Mouse (Mus musculus): ENCODE results near the gene Ppp6r1. TPM values are rescaled to one million over a fixed set of nuclear protein-coding genes. Genes with fewer than 3 reads are reported as not detected.

Ppp6r1 gene
- total RNA-seq (2021) = 10 to 100 TPM; 69.2 to 70.4 TPM
- long read RNA-seq, experiment 1, transcript Ppp6r1-201 (24 exons, 3,862 nt) = major isoform, 34 of 51 reads
- long read RNA-seq, experiment 1, partial matches to known transcripts = 4 of 51 reads
- long read RNA-seq, experiment 1, other reads (novel, unspliced or antisense) = 13 of 51 reads
- long read RNA-seq, experiment 2, transcript Ppp6r1-201 (24 exons, 3,862 nt) = major isoform, 14 of 20 reads
- long read RNA-seq, experiment 2, partial matches to known transcripts = 5 of 20 reads
- long read RNA-seq, experiment 2, other reads (novel, unspliced or antisense) = 1 of 20 reads

DNA sequence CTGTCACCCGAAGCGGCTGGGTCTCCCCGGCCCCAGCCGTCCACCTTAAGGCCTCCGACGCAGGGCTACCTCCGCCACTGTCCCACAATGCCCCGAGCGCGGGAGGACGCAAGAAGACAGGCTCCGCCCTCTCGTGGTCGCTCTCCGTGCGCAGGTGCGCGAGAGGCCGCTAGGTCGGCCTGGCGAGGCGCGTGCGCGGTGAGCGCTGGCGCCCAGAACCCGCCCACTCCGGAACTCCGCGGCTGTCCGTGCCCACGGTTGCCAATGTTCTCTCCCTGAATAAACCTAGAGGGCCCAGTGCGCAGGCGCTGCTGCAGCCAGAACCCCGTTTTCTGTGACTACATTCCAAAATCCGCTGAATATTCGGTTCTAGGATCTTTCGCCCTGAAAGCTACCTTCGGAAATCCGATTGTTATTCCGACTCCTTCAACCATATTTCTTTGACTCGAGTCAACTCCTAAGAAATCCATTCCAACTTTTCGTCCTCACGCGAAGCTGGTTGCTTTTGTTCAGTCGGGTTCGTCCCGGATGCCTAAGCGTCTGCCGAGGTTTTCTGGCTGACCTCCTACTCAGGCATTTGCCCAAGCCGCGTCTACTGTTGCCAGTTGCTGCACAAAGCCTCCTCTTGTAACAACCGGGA is at the start of gene Ppp6r1:
Ppp6r1 (minus strand) TSS at position 108 of the 640 bp plus-strand sequence.
- peak; percentile 96 to 99 for DNase-seq

DNA sequence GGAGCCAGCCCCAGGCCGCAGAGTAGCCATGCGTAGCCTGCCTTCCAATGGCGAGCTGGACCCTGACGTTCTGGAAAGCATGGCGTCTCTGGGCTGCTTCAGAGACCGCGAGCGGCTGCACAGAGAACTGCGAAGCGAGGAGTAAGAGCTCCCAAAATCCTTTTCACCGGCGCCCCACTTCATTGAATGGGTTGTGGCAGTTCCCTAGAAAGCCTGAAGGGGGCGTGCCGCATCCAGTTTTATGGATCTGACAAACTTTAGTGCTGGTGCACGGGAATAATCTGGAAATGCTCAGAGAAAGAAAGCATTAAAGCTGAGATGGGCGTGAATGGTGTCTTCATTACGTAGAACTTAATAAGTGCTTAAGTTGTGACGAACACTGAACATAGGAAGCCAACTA is 46.3 kb upstream of the Ppp6r1 start:
- DNase-seq = peak; percentile 15 to 49

DNA sequence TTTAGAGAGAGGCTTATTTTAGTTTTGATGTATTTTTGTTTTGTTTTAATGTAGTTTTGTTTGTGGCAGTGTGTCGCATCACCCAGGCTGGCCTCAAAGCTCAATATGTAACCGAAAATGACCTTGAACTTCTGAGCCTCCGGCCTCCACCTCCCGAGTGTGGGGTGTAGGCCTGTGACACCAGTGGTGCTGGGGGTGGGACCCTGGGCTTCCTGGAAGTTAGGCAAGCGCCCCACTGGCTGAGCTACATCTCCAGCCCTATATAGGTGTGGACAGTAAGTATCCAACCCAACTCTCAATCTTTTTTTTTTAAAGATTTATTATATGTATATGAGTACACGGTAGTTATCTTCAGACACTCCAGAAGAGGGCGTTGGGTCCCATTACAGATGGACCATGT is 44.4 kb upstream of the Ppp6r1 start:
- no peak for DNase-seq

- DNase-seq = no peak
These were observed 43.5 kb upstream of the Ppp6r1 start for GRCm38 (mm10) chr7:4702334-4702733.

GRCm38 (mm10) chr7:4693004-4693403 is 34.2 kb upstream of the Ppp6r1 start:
- DNase-seq = no peak

- DNase-seq = peak in 1 of 2 experiments; percentile 13
These were observed 32.3 kb upstream of the Ppp6r1 start for GRCm38 (mm10) chr7:4690951-4691653.

GRCm38 (mm10) chr7:4690387-4690786 is 31.6 kb upstream of the Ppp6r1 start, which contains the start of gene Brsk1:
Gene Brsk1 (plus strand): TSS chr7:4690604.
- peak; percentile 43 to 51 for DNase-seq

GRCm38 (mm10) chr7:4684632-4685417 is 26.0 kb upstream of the Ppp6r1 start, which contains the start of gene Hspbp1:
Gene Hspbp1 (minus strand): TSS chr7:4685068.
- peak; percentile 96 to 98 for DNase-seq

DNA sequence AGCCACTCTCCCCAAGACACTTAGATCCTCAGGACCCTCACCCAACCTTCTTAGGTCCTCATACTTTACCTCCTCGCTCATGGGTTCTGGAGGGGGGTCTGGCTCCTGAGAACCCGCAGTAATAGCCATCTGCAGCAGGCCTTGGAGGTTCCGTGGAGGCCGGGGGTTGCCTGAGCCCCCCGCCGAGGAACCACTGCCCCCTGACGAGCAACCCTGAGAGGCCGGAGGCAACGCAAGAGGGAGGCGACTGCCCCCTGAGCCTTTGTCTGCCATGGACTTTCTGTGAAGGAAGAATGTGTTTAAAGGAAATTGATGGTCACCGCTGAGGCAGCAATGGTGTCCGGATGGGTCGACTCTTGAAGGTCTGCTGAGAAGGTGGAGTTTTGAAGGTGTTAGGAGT is 25.4 kb upstream of the Ppp6r1 start:
- DNase-seq = no peak

DNA sequence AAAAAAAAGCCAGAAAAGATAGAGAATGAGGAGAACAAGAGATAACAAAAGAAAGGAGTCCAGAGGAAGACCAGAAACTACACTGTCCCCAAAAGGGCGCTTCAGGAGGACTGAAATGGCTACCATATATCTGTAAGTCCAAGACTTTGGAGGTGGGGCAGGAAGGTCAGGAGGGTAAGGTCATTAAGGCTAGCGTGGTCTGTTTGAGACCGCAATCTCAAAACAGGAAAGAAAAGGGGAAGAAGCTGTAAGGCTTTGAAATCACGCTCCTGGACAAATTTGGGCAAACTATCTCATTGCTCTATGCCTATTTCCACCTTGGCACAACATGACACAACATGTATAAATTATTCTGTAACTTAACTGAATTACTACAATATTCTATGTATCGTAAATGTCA is 24.5 kb upstream of the Ppp6r1 start:
- DNase-seq = no peak

GRCm38 (mm10) chr7:4675200-4675599 is 16.4 kb upstream of the Ppp6r1 start:
- DNase-seq = no peak

- no peak for DNase-seq
These were observed 15.4 kb upstream of the Ppp6r1 start for GRCm38 (mm10) chr7:4674114-4674731.

GRCm38 (mm10) chr7:4671956-4672355 is 13.1 kb upstream of the Ppp6r1 start:
- no peak for DNase-seq

DNA sequence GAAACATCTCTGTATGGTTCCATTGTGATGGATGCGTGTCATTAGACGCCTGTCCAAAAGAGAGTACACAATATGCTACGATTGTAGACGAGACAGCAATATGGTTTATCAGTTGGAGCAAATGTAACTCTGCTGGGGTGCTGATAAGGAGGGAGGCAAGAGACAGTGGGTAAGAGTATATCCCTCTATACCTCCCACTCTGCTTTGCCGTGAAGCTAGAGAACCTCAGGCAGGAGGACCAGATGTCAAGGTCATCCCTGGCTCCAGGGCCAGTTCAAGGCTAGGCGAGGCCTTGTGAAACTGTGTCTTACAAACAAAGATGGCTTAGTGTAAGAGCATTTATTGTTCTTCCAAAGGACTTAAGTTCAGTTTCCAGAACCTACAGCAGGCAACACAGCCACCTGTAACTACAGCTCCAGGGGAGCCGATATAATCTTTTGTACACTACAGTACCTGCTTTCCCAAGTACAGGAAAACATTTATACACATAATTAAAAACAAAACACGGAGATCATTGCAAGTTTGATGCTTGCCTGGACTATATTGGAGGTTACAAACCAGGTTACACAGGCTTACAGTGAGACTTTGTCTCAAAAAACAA is 11.9 kb upstream of the Ppp6r1 start:
- no peak for DNase-seq

- no peak for DNase-seq
These were observed 10.3 kb upstream of the Ppp6r1 start for GRCm38 (mm10) chr7:4669156-4669555.

DNA sequence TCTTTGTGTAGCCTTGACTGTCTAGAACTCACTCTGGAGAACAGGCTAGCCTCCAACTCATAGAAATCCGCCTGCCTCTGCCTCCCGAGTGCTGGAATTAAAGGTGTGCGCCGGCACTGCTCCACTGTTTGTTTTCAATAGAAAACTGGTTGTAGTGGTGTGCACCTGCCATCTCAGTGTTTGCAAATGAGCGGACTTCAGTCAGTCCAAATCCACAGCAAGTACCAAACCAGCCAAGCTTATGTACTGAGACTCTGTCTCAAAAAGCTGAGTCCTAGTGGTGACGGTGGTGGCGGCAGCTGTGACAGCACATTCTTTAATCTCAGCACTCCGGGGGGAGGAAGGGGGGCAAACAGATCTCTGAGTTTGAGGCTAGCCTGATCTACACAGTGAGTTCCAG is 9.7 kb upstream of the Ppp6r1 start:
- DNase-seq = no peak

GRCm38 (mm10) chr7:4666871-4667270 is 8.1 kb upstream of the Ppp6r1 start:
- DNase-seq = no peak

DNA sequence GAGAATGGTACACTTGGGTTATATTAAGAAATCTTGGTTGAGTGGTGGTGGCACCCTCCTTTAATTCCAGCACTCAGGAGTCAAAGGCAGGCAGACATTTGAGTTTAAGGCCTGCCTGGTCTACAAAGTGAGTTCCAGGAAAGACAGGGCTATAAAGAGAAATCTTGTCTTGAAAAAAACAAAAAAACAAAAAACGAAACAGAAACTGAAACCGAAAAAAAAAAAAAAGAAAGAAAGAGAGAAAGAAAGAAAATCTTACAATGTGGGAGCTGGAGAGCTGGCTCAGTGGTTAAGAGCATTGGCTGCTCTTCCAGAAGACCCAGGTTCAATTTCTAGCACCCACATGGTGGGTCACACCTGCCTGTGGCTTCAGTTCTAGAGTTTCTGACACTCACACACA is 4.9 kb upstream of the Ppp6r1 start:
- DNase-seq = no peak

GRCm38 (mm10) chr7:4663179-4663578 is 4.4 kb upstream of the Ppp6r1 start:
- DNase-seq = no peak

GRCm38 (mm10) chr7:4659911-4660443 is 1.2 kb upstream of the Ppp6r1 start:
- DNase-seq = no peak

All from heart, adult 18-20 months (tissue).